Mouse (Mus musculus) gastrocnemius, adult 2 months (tissue): ENCODE measurements around the gene Ccdc167. TPM values are rescaled to one million over a fixed set of nuclear protein-coding genes. Genes with fewer than 3 reads are reported as not detected.

Experiments
- DNase-seq: peaks from one replicate; pipeline ENCODE4 v3.0.0; 2022
- H3K27ac ChIP-seq: fragments of 200-600 bp; 2 replicates; pipeline ENCODE4 v1.8.1; 2022; ENCODE audit warnings: mild to moderate bottlenecking
- H3K4me3 ChIP-seq: fragments of 200-600 bp; 2 replicates; pipeline ENCODE4 v1.8.1; 2022; ENCODE audit warnings: mild to moderate bottlenecking, moderate library complexity
- CTCF ChIP-seq: fragments of 200-600 bp; IDR thresholded peaks from 2 replicates; pipeline ENCODE4 v1.8.1; 2022; ENCODE audit warnings: antibody characterized with exemption, mild to moderate bottlenecking, moderate library complexity
- intact Hi-C: fragments of 180-260 bp; cut with DNase I; formaldehyde crosslinking; loops from one replicate; pipeline ENCODE4 v1.15.1; 2025
- total RNA-seq, 2 experiments: library from RNA; stranded (reverse); gene quantifications; 2 replicates each; pipeline ENCODE4 v1.2.3; 2021

Gene Ccdc167
- total RNA-seq, 2 experiments from 2014 or later = 6.3 to 7.8 TPM

DNA sequence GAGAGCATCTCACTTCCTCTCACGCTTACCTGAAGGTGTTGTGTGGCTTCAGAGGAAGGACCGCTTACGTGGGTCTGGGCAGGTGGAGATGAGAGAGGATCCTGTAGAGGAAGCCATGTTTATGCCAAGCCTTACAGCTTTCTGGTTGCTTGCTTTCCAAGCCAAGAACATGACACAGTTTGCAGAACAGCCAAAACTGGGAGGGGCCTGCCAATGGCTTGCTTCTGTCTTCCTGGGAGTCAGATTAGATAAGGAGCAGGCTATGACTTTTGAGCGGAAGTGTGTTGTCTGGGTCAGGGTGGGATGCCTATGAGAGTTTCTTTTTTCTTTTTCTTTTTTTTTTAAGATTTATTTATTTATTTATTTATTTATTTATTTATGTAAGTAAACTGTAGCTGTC, 79.5 kb downstream of the Ccdc167 start:
- H3K27ac ChIP-seq = peak overlapping the region; percentile 20; the same call in 1 of the 2 replicates
- intact Hi-C loops = loop anchor here (10.0 kb wide), 1 partner anchor 247 kb away; no protein-coding TSS in a partner anchor
- DNase-seq = peak; percentile 48
- TF ChIP-seq CTCF = no peak
- H3K4me3 ChIP-seq = no peak overlapping the region

Other genes with a start within 250 kb of the Ccdc167 start
- gene Pim1, start 226.3 kb downstream of the Ccdc167 start, total RNA-seq = 10 to 100 TPM; 13.8 to 35.2 TPM
- not detected for gene Gm17657, start 167.4 kb downstream of the Ccdc167 start, total RNA-seq
- gene Tbc1d22b, start 167.3 kb downstream of the Ccdc167 start, total RNA-seq = 10 to 100 TPM; 10.4 to 11.9 TPM
- gene Tmem217, start 164.7 kb downstream of the Ccdc167 start, total RNA-seq = not detected
- gene Rnf8, start 102.3 kb downstream of the Ccdc167 start, total RNA-seq = 10 to 100 TPM; 20.1 to 22.3 TPM
- gene Gm28043, start 102.2 kb downstream of the Ccdc167 start, total RNA-seq = 1 to 10 TPM in 1 of 2 experiments, under 1 TPM in 1; 0.70 to 1.2 TPM
- 10 to 100 TPM; 43.6 to 50.5 TPM for gene Cmtr1, start 56.4 kb downstream of the Ccdc167 start, total RNA-seq